Mouse (Mus musculus) stomach, postnatal 0 days (tissue): ENCODE measurements around the gene Gm21969. TPM values are rescaled to one million over a fixed set of nuclear protein-coding genes. Genes with fewer than 3 reads are reported as not detected.

Source experiments
- ATAC-seq: fragments of 200-750 bp; cut with Nextera tagmentation; 2 replicates; pipeline ENCODE4 v1.8.0; 2017; ENCODE audit not compliant: low FRiP score, low TSS enrichment
- DNase-seq: peaks from one replicate; pipeline ENCODE4 v3.0.0-alpha.2; 2016; ENCODE audit warnings: low spot score
- H3K27ac ChIP-seq: fragments of 300-500 bp; sonication (generic); replicated peaks from 2 replicates; pipeline ENCODE4 v1.5.1; 2014; ENCODE audit warnings: mild to moderate bottlenecking, control low read depth
- H3K27me3 ChIP-seq: fragments of 300-500 bp; sonication (generic); 2 replicates; pipeline ENCODE4 v1.6.1; 2014; ENCODE audit warnings: low read length; ENCODE audit not compliant: control insufficient read depth, insufficient read depth
- H3K36me3 ChIP-seq: fragments of 300-500 bp; sonication (generic); 2 replicates; pipeline ENCODE4 v1.6.1; 2014; ENCODE audit warnings: low read length, mixed read lengths; ENCODE audit not compliant: control insufficient read depth, insufficient read depth
- H3K4me1 ChIP-seq: fragments of 300-500 bp; sonication (generic); replicated peaks from 2 replicates; pipeline ENCODE4 v1.6.1; 2014; ENCODE audit warnings: antibody characterized with exemption; ENCODE audit not compliant: control insufficient read depth, insufficient read depth
- H3K4me2 ChIP-seq: fragments of 300-500 bp; sonication (generic); replicated peaks from 2 replicates; pipeline ENCODE4 v1.6.1; 2014; ENCODE audit warnings: low read depth, mild to moderate bottlenecking, control low read depth, moderate library complexity
- H3K4me3 ChIP-seq: fragments of 300-500 bp; sonication (generic); 2 replicates; pipeline ENCODE4 v1.5.1; 2014; ENCODE audit warnings: low read depth, low read length, control low read depth
- H3K9ac ChIP-seq: fragments of 300-500 bp; sonication (generic); 2 replicates; pipeline ENCODE4 v1.6.1; 2014; ENCODE audit warnings: mild to moderate bottlenecking, low read length, control low read depth, mixed read lengths
- H3K9me3 ChIP-seq: fragments of 300-500 bp; sonication (generic); 2 replicates; pipeline ENCODE4 v1.6.1; 2016; ENCODE audit warnings: low read length; ENCODE audit not compliant: control insufficient read depth
- CTCF ChIP-seq: IDR thresholded peaks from 2 replicates; pipeline ENCODE4 v1.5.1; 2016; ENCODE audit warnings: antibody characterized with exemption, low read depth, mild to moderate bottlenecking, moderate library complexity
- EP300 ChIP-seq: optimal IDR thresholded peaks from 2 replicates; pipeline ENCODE3; 2016; ENCODE audit warnings: antibody characterized with exemption
- WGBS: fragments of 180-500 bp; shearing (Covaris S2); extraction: QIAGEN DNeasy Blood & Tissue Kit; methylation state at CpG from one replicate; pipeline ENCODE4 v1.1.7; 2014; 5-methylcytosine and 5-hydroxymethylcytosine counted together
- polyA plus RNA-seq: library from polyadenylated mRNA; unstranded; fragments of >200 nt; fragmentation: Nextera tagmentation; extraction: Ambion mirVana; gene quantifications from 2 replicates; pipeline ENCODE4 v1.2.1, GENCODE M21; 2015

Gene Gm21969
- polyA plus RNA-seq, 1 experiment from 2014 or later = not detected

DNA sequence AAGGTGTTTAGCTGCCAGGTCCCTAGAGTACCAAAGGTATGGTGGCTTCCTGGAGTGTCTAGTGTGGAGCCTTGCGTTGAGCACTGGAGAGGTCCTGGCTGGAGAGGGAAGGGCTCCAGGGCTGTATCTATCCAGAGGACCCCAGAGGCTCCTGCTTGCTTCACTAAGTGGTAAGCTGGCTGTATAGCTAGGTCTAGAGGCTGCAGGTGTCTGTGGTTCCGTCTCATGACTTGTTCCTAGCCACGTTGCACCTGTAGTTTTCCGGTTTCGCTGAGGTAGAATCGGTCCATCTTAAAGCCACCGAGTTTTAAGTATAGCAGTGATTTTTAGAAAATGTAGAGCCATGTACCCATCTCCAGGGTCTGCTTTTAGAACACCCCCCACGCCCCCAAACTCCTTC is 24.6 kb upstream of the Gm21969 start:
- no peaks in the 10 kb centered on the region for H3K9me3 ChIP-seq
- DNase-seq (no peak), ATAC-seq (no peak)
- 0 out of 2 replicates have a peak overlapping the region, but pooled peaks have one; percentile 18 for H3K9ac ChIP-seq
- H3K27ac ChIP-seq = no peak overlapping the region
- H3K27me3 ChIP-seq = no peaks in the 10 kb centered on the region
- TF ChIP-seq CTCF = no peak
- H3K4me2 ChIP-seq = no peak overlapping the region; the same call in 1 of the 2 replicates
- 89% methylated on average over 8 of the region's 8 CpGs for WGBS
- H3K4me3 ChIP-seq = no peak overlapping the region
- peaks cover 27% of the 10 kb centered on the region for H3K4me1 ChIP-seq
- H3K36me3 ChIP-seq = no peaks in the 10 kb centered on the region

DNA sequence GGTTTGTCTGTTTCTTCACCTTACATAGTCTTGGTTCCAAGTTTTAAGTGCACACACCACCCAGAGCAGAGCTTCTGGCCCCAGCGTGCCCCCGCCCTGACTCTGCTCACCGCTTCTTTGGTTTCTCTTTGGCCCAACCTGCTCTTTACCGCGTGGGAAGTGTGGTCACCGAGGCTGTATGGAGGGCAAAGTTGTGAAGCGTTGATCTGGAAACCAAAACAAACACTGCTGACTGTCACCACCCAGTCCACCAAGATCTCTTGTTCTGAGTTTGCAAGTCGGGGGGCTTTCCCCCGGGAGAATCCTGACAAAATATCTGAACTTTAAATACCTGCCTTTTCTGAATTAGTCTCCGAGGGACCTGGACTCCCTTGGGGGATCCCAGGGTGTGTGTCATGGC is 24.0 kb upstream of the Gm21969 start:
- TF ChIP-seq CTCF (no peak), EP300 (no peak)
- no peak overlapping the region for H3K9ac ChIP-seq
- H3K4me2 ChIP-seq = peak overlapping the region; percentile 25; the same call in 1 of the 2 replicates
- DNase-seq (no peak), ATAC-seq (no peak)
- peaks cover 27% of the 10 kb centered on the region for H3K4me1 ChIP-seq
- H3K27ac ChIP-seq = peak overlapping the region; percentile 84; the same call in 1 of the 2 replicates
- H3K9me3 ChIP-seq = no peaks in the 10 kb centered on the region
- no peak overlapping the region for H3K4me3 ChIP-seq
- H3K27me3 ChIP-seq = no peaks in the 10 kb centered on the region
- H3K36me3 ChIP-seq = no peaks in the 10 kb centered on the region
- WGBS = 38% methylated on average over 10 of the region's 10 CpGs

DNA sequence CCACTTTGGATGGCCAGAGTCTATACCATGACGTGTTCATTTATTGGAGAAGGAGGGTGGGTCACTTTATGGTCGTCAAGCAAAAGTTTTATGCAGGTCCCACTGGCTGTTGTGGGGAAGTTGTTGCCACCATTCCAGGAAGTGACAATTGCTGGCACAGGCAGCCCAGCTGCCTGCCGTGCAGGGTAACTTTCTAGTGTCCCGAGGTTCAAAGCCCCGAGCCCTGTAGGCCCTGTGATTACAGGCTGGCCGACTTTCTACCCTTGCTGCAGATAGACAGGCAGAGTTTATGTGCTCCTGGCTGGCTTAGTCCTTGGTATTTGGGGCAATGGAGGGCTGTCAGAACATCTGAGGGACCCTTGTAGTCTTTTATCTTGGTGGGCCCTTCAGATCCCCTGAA is 23.5 kb upstream of the Gm21969 start:
- no peaks in the 10 kb centered on the region for H3K9me3 ChIP-seq
- no peaks in the 10 kb centered on the region for H3K36me3 ChIP-seq
- H3K27ac ChIP-seq = peak overlapping the region; percentile 84
- ATAC-seq (no peak), DNase-seq (no peak)
- H3K27me3 ChIP-seq = no peaks in the 10 kb centered on the region
- H3K4me1 ChIP-seq = peaks cover 27% of the 10 kb centered on the region
- WGBS = 64% methylated on average over 6 of the region's 6 CpGs
- TF ChIP-seq CTCF (no peak), EP300 (no peak)
- H3K9ac ChIP-seq = no peak overlapping the region
- H3K4me2 ChIP-seq = peak overlapping the region; percentile 25; the same call in 1 of the 2 replicates
- no peak overlapping the region for H3K4me3 ChIP-seq

DNA sequence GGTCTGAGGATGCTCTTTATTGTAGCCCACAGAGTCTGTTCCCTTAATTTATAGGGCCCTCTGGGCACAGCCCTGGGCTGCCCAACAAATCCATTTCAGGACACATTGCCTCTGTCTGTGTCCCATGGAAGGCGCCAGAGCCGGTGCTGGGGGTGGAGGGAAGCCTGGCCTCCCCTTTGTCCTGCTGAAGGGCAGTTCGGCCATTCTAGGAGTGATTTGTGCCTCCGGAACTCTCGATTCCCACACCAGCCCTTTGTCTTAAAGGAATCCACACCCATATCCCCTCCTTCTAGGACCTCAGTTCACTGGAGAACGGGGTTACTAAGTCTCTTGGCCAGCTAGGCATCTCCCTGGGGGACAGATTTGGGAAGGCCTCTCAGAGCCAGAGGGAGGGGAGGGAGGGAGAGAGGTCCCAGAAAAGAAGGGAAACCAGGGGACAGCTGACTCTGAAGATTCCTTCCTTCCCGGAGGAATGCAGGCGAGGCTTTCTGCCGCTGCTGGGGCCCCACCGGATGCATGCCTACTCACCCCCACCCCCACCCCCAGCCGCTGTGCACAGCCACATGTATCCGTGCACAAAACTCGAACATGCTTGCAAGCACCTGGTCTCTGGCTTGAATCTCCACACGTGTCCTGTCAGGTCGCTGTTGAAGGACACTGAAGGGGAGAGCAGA is 22.2 kb upstream of the Gm21969 start:
- ATAC-seq (peak; percentile 13; the same call in 1 of the 2 replicates), DNase-seq (peak; percentile 52)
- TF ChIP-seq EP300 (no peak), CTCF (no peak)
- no peaks in the 10 kb centered on the region for H3K27me3 ChIP-seq
- H3K9me3 ChIP-seq = no peaks in the 10 kb centered on the region
- H3K4me2 ChIP-seq = peak overlapping the region; percentile 40
- no peaks in the 10 kb centered on the region for H3K36me3 ChIP-seq
- 8% methylated on average over 15 of the region's 15 CpGs for WGBS
- peak overlapping the region; percentile 84 for H3K27ac ChIP-seq
- peak overlapping the region; percentile 52 for H3K9ac ChIP-seq
- peaks cover 27% of the 10 kb centered on the region for H3K4me1 ChIP-seq
- H3K4me3 ChIP-seq = peak overlapping the region; percentile 12

DNA sequence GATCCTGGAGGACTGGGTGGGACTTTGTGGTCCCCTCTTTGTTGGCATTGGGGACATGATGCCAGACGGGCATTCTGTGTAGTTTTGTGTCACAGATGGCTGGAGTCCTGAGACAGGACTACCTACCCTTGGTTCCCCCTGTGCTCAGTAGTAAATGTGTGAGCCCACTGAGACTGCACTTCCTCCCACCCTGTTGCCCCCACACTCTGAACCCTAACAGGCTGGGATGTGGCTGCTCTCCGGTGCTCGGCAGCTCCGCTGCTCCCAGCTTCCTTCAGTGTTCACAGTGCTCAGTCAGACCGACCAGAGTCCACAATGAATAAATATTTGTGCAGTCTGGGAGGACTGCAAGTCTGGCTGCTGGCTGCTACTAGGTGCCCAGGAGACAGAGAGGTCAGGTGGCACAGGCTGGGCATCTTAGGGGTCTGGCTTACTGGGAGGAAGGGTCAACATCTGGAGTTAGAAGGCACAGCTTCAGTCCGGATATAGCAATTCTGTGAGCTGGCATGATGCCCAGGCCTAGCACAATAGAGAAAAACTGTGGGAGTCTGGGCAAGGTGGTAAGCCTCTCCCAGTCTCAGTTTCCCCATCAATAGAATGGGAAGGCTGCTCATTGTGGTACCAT is 21.4 kb upstream of the Gm21969 start:
- peak overlapping the region; percentile 52 for H3K9ac ChIP-seq

DNA sequence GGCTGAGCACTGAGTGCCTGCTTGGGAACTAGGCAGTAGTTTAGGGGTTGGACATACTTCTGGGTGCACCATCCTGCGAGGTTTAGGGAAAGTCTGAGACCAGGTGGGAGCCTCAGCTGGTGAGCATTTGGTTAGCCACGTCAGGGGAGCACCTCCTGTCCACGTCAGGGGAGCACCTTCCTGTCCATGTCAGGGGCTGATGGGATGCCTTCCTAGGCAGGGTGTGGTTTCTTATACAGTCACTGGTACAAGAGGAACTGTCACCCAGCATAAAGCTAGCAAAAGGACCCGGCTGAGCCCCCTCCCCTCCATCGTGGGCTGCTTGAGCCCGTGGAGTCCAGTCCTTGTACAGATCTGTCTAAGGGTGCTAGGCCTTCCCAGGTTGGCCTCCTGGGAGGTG is 20.6 kb upstream of the Gm21969 start:
- H3K9me3 ChIP-seq = no peaks in the 10 kb centered on the region
- no peak for TF ChIP-seq EP300
- no peak for TF ChIP-seq CTCF
- H3K9ac ChIP-seq = no peak overlapping the region
- H3K27ac ChIP-seq = peak overlapping the region; percentile 84; the same call in 1 of the 2 replicates
- no peaks in the 10 kb centered on the region for H3K27me3 ChIP-seq
- ATAC-seq (no peak), DNase-seq (no peak)
- H3K4me1 ChIP-seq = peaks cover 24% of the 10 kb centered on the region
- H3K36me3 ChIP-seq = no peaks in the 10 kb centered on the region
- 73% methylated on average over 6 of the region's 6 CpGs for WGBS
- no peak overlapping the region for H3K4me2 ChIP-seq
- no peak overlapping the region for H3K4me3 ChIP-seq

More for the DNA sequence above, 21.4 kb upstream of the Gm21969 start:
- Histone ChIP-seq H3K4me2 (peak overlapping the region; percentile 40), H3K4me3 (peak overlapping the region; percentile 12), H3K36me3 (no peaks in the 10 kb centered on the region), H3K4me1 (peaks cover 24% of the 10 kb centered on the region), H3K27me3 (no peaks in the 10 kb centered on the region), H3K9me3 (no peaks in the 10 kb centered on the region), H3K27ac (peak overlapping the region; percentile 84)
- peak; percentile 59 for ATAC-seq
- 10% methylated on average over 6 of the region's 6 CpGs for WGBS
- TF ChIP-seq CTCF (no peak), EP300 (no peak)
- DNase-seq = peak; percentile 68
